Mouse (Mus musculus) CH12.LX (cell line): ENCODE data around the gene Ces1b. TPM values are rescaled to one million over a fixed set of nuclear protein-coding genes. Genes with fewer than 3 reads are reported as not detected.

Experiments
- DNase-seq: peaks from one replicate; pipeline ENCODE4 v3.0.0-alpha.2; 2013; ENCODE audit errors: extremely low read depth
- H3K27ac ChIP-seq: 2 replicates; pipeline ENCODE4 v1.5.1; 2012; ENCODE audit warnings: low read depth, mild to moderate bottlenecking, control low read depth, moderate library complexity; ENCODE audit not compliant: insufficient read depth
- H3K27me3 ChIP-seq: replicated peaks from 2 replicates; pipeline ENCODE3; 2012; ENCODE audit warnings: inconsistent platforms
- H3K36me3 ChIP-seq, 2 experiments: replicated peaks in 1 of 2; 2 replicates each; pipeline versions ENCODE3 to v1.6.1; 2012; ENCODE audit warnings: inconsistent platforms in 1 of 2, low read length in 1 of 2, mild to moderate bottlenecking in 1 of 2, mixed read lengths in 1 of 2, moderate library complexity in 1 of 2; ENCODE audit not compliant: control insufficient read depth in 1 of 2, insufficient read depth in 1 of 2
- H3K4me1 ChIP-seq, 2 experiments: 2 replicates each; pipeline ENCODE4 v1.6.1; 2012; ENCODE audit warnings: inconsistent platforms in 1 of 2, moderate library complexity in 1 of 2; ENCODE audit not compliant: insufficient read depth in 2 of 2, control insufficient read depth in 1 of 2
- H3K4me2 ChIP-seq: 2 replicates; pipeline ENCODE4 v1.6.1; 2012; ENCODE audit warnings: low read depth, mild to moderate bottlenecking, control low read depth; ENCODE audit not compliant: poor library complexity, insufficient read depth, severe bottlenecking
- H3K4me3 ChIP-seq, 3 experiments: fragments of 150-350 bp in 1 of 3; sonication (generic) in 1 of 3; replicated peaks in 1 of 3; 2 replicates each; pipeline versions ENCODE3 to v1.5.1; 2011 to 2012; ENCODE audit warnings: low read depth in 2 of 3, low read length in 2 of 3, mild to moderate bottlenecking in 2 of 3, moderate library complexity in 2 of 3, control low read depth in 1 of 3, improper control_type of control experiment in 1 of 3, inconsistent platforms in 1 of 3, mixed read lengths in 1 of 3; ENCODE audit not compliant: poor library complexity in 1 of 3
- H3K79me2 ChIP-seq: replicated peaks from 2 replicates; pipeline ENCODE4 v1.6.1; 2012; ENCODE audit warnings: mild to moderate bottlenecking, moderate library complexity; ENCODE audit not compliant: control insufficient read depth, poor library complexity, insufficient read depth, severe bottlenecking; ENCODE audit errors: extremely low read depth
- H3K9ac ChIP-seq: 2 replicates; pipeline ENCODE4 v1.6.1; 2012; ENCODE audit warnings: low read depth, mild to moderate bottlenecking, control low read depth, moderate library complexity; ENCODE audit not compliant: insufficient read depth
- H3K9me3 ChIP-seq: replicated peaks from 2 replicates; pipeline ENCODE3; 2012; ENCODE audit warnings: low read length, inconsistent platforms, mixed read lengths
- BHLHE40 ChIP-seq: IDR thresholded peaks from 2 replicates; pipeline ENCODE4 v1.6.1; 2011; ENCODE audit warnings: mild to moderate bottlenecking, low read depth, low read length, improper control_type of control experiment
- CHD2 ChIP-seq: IDR thresholded peaks from 2 replicates; pipeline ENCODE4 v1.6.1; 2011; ENCODE audit warnings: low read length, improper control_type of control experiment
- CTCF ChIP-seq, 2 experiments: IDR thresholded peaks in 1 of 2; conservative IDR thresholded peaks in 1 of 2; 2 replicates each; pipeline ENCODE4 v1.5.1; 2011 to 2012; ENCODE audit warnings: low read depth in 2 of 2, low read length in 2 of 2, improper control_type of control experiment in 1 of 2, inconsistent platforms in 1 of 2, mild to moderate bottlenecking in 1 of 2, moderate library complexity in 1 of 2
- ETS1 ChIP-seq: conservative IDR thresholded peaks from 2 replicates; pipeline ENCODE4 v1.6.1; 2012; ENCODE audit warnings: low read depth, mild to moderate bottlenecking, inconsistent platforms, low read length, improper control_type of control experiment, moderate library complexity
- GABPA ChIP-seq: IDR thresholded peaks from 2 replicates; pipeline ENCODE4 v1.6.1; 2012; ENCODE audit warnings: low read depth, low read length, improper control_type of control experiment, inconsistent platforms; ENCODE audit not compliant: insufficient replicate concordance
- JUN ChIP-seq: IDR thresholded peaks from 2 replicates; pipeline ENCODE4 v1.6.1; 2011; ENCODE audit warnings: low read depth, mild to moderate bottlenecking, low read length, improper control_type of control experiment, moderate library complexity; ENCODE audit not compliant: insufficient read depth
- KAT2A ChIP-seq: IDR thresholded peaks from 2 replicates; pipeline ENCODE4 v1.6.1; 2012; ENCODE audit warnings: low read length, improper control_type of control experiment, inconsistent platforms; ENCODE audit not compliant: insufficient replicate concordance
- MAFK ChIP-seq: IDR thresholded peaks from 2 replicates; pipeline ENCODE4 v1.6.1; 2011; ENCODE audit warnings: low read length, improper control_type of control experiment; ENCODE audit not compliant: insufficient replicate concordance
- MAX ChIP-seq: IDR thresholded peaks from 2 replicates; pipeline ENCODE4 v1.6.1; 2011; ENCODE audit warnings: low read length, improper control_type of control experiment
- MAZ ChIP-seq: IDR thresholded peaks from 2 replicates; pipeline ENCODE4 v1.6.1; 2012; ENCODE audit warnings: low read depth, mild to moderate bottlenecking, inconsistent platforms, low read length, improper control_type of control experiment, moderate library complexity
- MXI1 ChIP-seq: IDR thresholded peaks from 2 replicates; pipeline ENCODE4 v1.6.1; 2011; ENCODE audit warnings: mild to moderate bottlenecking, low read depth, low read length, improper control_type of control experiment
- PAX5 ChIP-seq: IDR thresholded peaks from 2 replicates; pipeline ENCODE4 v1.6.1; 2012; ENCODE audit warnings: low read length, inconsistent platforms, mixed read lengths
- POLR2AphosphoS2 ChIP-seq: IDR thresholded peaks from 2 replicates; pipeline ENCODE4 v1.6.1; 2011; ENCODE audit warnings: low read depth, low read length, improper control_type of control experiment
- RAD21 ChIP-seq: IDR thresholded peaks from 2 replicates; pipeline ENCODE4 v1.6.1; 2011; ENCODE audit warnings: low read depth, mild to moderate bottlenecking, low read length, improper control_type of control experiment, moderate library complexity
- SIN3A ChIP-seq: IDR thresholded peaks from 2 replicates; pipeline ENCODE4 v1.6.1; 2012; ENCODE audit warnings: low read length, improper control_type of control experiment, inconsistent platforms
- TBP ChIP-seq: conservative IDR thresholded peaks from 2 replicates; pipeline ENCODE4 v1.6.1; 2011; ENCODE audit warnings: low read depth, low read length, improper control_type of control experiment
- ZKSCAN1 ChIP-seq: IDR thresholded peaks from 2 replicates; pipeline ENCODE4 v1.6.1; 2012; ENCODE audit warnings: low read depth, inconsistent platforms, low read length, improper control_type of control experiment, borderline replicate concordance
- ZNF384 ChIP-seq: IDR thresholded peaks from 2 replicates; pipeline ENCODE4 v1.6.1; 2012; ENCODE audit warnings: low read depth, low read length, improper control_type of control experiment, inconsistent platforms
- dilution Hi-C: fragments of 300-500 bp; cut with MboI; formaldehyde crosslinking; loops from 2 replicates; pipeline ENCODE4 v1.14.3; 2020; ENCODE audit warnings: low sequenced_read_pairs; ENCODE audit not compliant: extremely low pct_unique_long_range_greater_than_20kb, extremely low pct_ligation_motif_present
- in situ Hi-C: fragments of 300-500 bp; cut with MboI; formaldehyde crosslinking; loops from 3 replicates; pipeline ENCODE4 v1.14.3; 2019; ENCODE audit warnings: low sequenced_read_pairs, low pct_ligation_motif_present, low pct_unique_long_range_greater_than_20kb, mixed read lengths
- polyA plus RNA-seq: library from polyadenylated mRNA; unstranded; fragments of >175 nt; gene quantifications from 2 replicates; pipeline ENCODE4 v1.2.1, GENCODE M21; 2012; ENCODE audit warnings: low read depth; ENCODE audit not compliant: insufficient read length
- total RNA-seq, 2 experiments: library from RNA; depleted of rRNA; stranded (reverse); fragments of 300-350 nt in 1 of 2; fragments of >200 nt in 1 of 2; gene quantifications; 2 replicates each; pipeline ENCODE4 v1.2.3; 2012 to 2014

Gene Ces1b
- total and polyA plus RNA-seq, 3 experiments, result not detected

DNA sequence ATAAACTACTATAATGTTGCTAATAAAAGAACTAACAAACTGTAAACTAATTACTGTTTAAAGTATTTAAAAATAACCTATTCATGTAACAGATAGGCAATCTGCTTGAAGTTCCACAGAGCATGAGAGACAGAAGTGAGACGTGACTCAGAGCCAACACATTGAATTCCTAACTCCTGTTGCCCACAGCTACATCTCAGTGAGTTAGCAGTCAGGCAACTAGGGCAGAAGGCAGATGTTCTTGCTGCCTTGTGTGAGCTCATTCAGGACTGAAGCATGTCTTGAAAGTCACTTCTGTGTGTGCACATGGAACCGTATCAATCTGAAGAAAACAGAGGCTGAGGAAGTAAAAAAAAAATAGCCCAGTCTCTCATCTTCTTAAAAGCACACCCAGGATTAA, 39.6 kb downstream of the Ces1b start:
- H3K9me3 ChIP-seq, result no peaks in the 10 kb centered on the region
- no peak overlapping the region for H3K9ac ChIP-seq
- no peak overlapping the region for H3K4me3 ChIP-seq
- no peaks in the 10 kb centered on the region for H3K79me2 ChIP-seq
- H3K36me3 ChIP-seq, result no peaks in the 10 kb centered on the region
- DNase-seq, result no peak
- dilution Hi-C loops, result no loop called here
- in situ Hi-C loops, result no loop called here
- no peaks in the 10 kb centered on the region for H3K4me1 ChIP-seq
- no peak overlapping the region for H3K4me2 ChIP-seq
- TF ChIP-seq SIN3A (no peak), BHLHE40 (no peak), MAZ (no peak), CTCF (conservative IDR thresholded peaks at IDR 0.05 in 1 of 2, IDR thresholded peaks at IDR 0.05 in 1 of 2; ENCODE audit: low read depth in 2 of 2, low read length in 2 of 2) (no peak), POLR2AphosphoS2 (no peak), GABPA (no peak), MXI1 (no peak), MAX (no peak), PAX5 (no peak), ZNF384 (no peak), ETS1 (no peak), RAD21 (no peak), KAT2A (no peak), MAFK (no peak), TBP (no peak), JUN (no peak), ZKSCAN1 (no peak)
- TF ChIP-seq, all 38 proteins: peak for 0
- Histone ChIP-seq H3K27me3 (no peaks in the 10 kb centered on the region), H3K27ac (no peak overlapping the region)

DNA sequence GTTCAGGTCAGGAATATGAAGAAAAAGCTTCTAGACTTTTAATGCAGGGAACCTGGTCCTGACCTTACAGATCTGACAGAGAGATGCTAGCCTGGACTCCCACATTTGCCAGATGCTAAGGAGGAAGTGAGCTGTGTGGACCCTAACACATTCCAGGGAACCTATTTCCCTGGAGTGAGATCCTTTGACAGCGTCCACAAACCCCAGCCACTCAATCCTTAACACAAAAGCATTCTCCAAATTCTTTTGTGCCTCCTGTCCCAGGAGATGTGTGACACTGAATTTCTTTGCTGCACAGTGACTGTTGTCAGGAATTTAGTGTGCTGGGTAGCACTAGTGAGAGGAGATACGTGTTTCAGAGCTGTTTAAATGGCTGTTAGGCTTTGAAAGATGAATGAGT, 41.0 kb downstream of the Ces1b start:
- no peak for TF ChIP-seq CHD2
- Histone ChIP-seq H3K4me3 (no peak overlapping the region), H3K4me1 (no peaks in the 10 kb centered on the region), H3K9ac (no peak overlapping the region), H3K27ac (no peak overlapping the region), H3K36me3 (no peaks in the 10 kb centered on the region), H3K9me3 (no peaks in the 10 kb centered on the region), H3K27me3 (no peaks in the 10 kb centered on the region), H3K79me2 (no peaks in the 10 kb centered on the region), H3K4me2 (no peak overlapping the region)
- dilution Hi-C loops (no loop called here), in situ Hi-C loops (no loop called here)
- DNase-seq, result no peak
